Mouse (Mus musculus): ENCODE measurements around the gene Ctnnd1. TPM values are rescaled to one million over a fixed set of nuclear protein-coding genes. Genes with fewer than 3 reads are reported as not detected.

The Ctnnd1 gene
- total and polyA plus RNA-seq, 2 experiments from 2014 or later = 13.7 to 81.1 TPM

- Histone ChIP-seq H3K27me3 (ENCODE audit: insufficient read depth, low read length) (no peaks in the 10 kb centered on the region), H3K9me3 (ENCODE audit: low read length) (no peaks in the 10 kb centered on the region), H3K4me3 (ENCODE audit: low read depth, low read length) (no peak overlapping the region), H3K4me2 (ENCODE audit: low read depth, low read length, poor library complexity, severe bottlenecking) (no peak overlapping the region), H3K36me3 (ENCODE audit: insufficient read depth, low read length) (no peaks in the 10 kb centered on the region), H3K4me1 (ENCODE audit: insufficient read depth, low read length) (0 out of 2 replicates have a peak, but pooled peaks cover 7% of the 10 kb centered on the region), H3K27ac (ENCODE audit: low read depth, low read length) (0 out of 2 replicates have a peak overlapping the region, but pooled peaks have one; percentile 48), H3K9ac (replicated peaks; ENCODE audit: low read length, poor library complexity, severe bottlenecking) (no peak overlapping the region)
- no peak for TF ChIP-seq CTCF (IDR thresholded peaks at IDR 0.05)
- ATAC-seq (ENCODE audit: low FRiP score) = no peak
- DNase-seq (ENCODE audit: low spot score) = no peak
- WGBS = 65% methylated on average over 5 of the region's 5 CpGs
These were observed 11.9 kb downstream of the Ctnnd1 start for GRCm38 (mm10) chr2:84638428-84639220.

- DNase-seq (ENCODE audit: low spot score) = no peak
- no peak for TF ChIP-seq CTCF (IDR thresholded peaks at IDR 0.05)
- H3K27me3 ChIP-seq (ENCODE audit: insufficient read depth, low read length) = no peaks in the 10 kb centered on the region
- no peak for ATAC-seq (ENCODE audit: low FRiP score)
- H3K4me1 ChIP-seq (ENCODE audit: insufficient read depth, low read length) = 0 out of 2 replicates have a peak, but pooled peaks cover 7% of the 10 kb centered on the region
- WGBS = 34% methylated on average over 7 of the region's 7 CpGs
- peak overlapping the region; percentile 48 for H3K27ac ChIP-seq (ENCODE audit: low read depth, low read length)
- no peak overlapping the region for H3K4me2 ChIP-seq (ENCODE audit: low read depth, low read length, poor library complexity, severe bottlenecking)
- H3K9me3 ChIP-seq (ENCODE audit: low read length) = no peaks in the 10 kb centered on the region
- no peaks in the 10 kb centered on the region for H3K36me3 ChIP-seq (ENCODE audit: insufficient read depth, low read length)
- no peak overlapping the region for H3K4me3 ChIP-seq (ENCODE audit: low read depth, low read length)
- H3K9ac ChIP-seq (replicated peaks; ENCODE audit: low read length, poor library complexity, severe bottlenecking) = no peak overlapping the region
These were observed 13.0 kb downstream of the Ctnnd1 start for GRCm38 (mm10) chr2:84637452-84638165.

- no peak for TF ChIP-seq CTCF (IDR thresholded peaks at IDR 0.05)
- Histone ChIP-seq H3K4me2 (ENCODE audit: low read depth, low read length, poor library complexity, severe bottlenecking) (0 out of 2 replicates have a peak overlapping the region, but pooled peaks have one; percentile 6), H3K27me3 (ENCODE audit: insufficient read depth, low read length) (no peaks in the 10 kb centered on the region), H3K9me3 (ENCODE audit: low read length) (no peaks in the 10 kb centered on the region), H3K9ac (replicated peaks; ENCODE audit: low read length, poor library complexity, severe bottlenecking) (no peak overlapping the region), H3K4me1 (ENCODE audit: insufficient read depth, low read length) (0 out of 2 replicates have a peak, but pooled peaks cover 7% of the 10 kb centered on the region), H3K36me3 (ENCODE audit: insufficient read depth, low read length) (no peaks in the 10 kb centered on the region), H3K27ac (ENCODE audit: low read depth, low read length) (peak overlapping the region; percentile 80), H3K4me3 (ENCODE audit: low read depth, low read length) (no peak overlapping the region)
- 22% methylated on average over 8 of the region's 8 CpGs for WGBS
- ATAC-seq (ENCODE audit: low FRiP score) (no peak), DNase-seq (ENCODE audit: low spot score) (no peak)
These were observed 14.3 kb downstream of the Ctnnd1 start for GRCm38 (mm10) chr2:84636231-84636741.

GRCm38 (mm10) chr2:84635611-84636010 is 15.0 kb downstream of the Ctnnd1 start:
- H3K4me3 ChIP-seq (ENCODE audit: low read depth, low read length) = no peak overlapping the region
- no peaks in the 10 kb centered on the region for H3K36me3 ChIP-seq (ENCODE audit: insufficient read depth, low read length)
- peak overlapping the region; percentile 80 for H3K27ac ChIP-seq (ENCODE audit: low read depth, low read length)
- no peaks in the 10 kb centered on the region for H3K9me3 ChIP-seq (ENCODE audit: low read length)
- 0 out of 2 replicates have a peak, but pooled peaks cover 7% of the 10 kb centered on the region for H3K4me1 ChIP-seq (ENCODE audit: insufficient read depth, low read length)
- peak; percentile 88 for ATAC-seq (ENCODE audit: low FRiP score)
- TF ChIP-seq CTCF (IDR thresholded peaks at IDR 0.05) = no peak
- H3K27me3 ChIP-seq (ENCODE audit: insufficient read depth, low read length) = no peaks in the 10 kb centered on the region
- H3K9ac ChIP-seq (replicated peaks; ENCODE audit: low read length, poor library complexity, severe bottlenecking) = no peak overlapping the region
- peak; percentile 90 for DNase-seq (ENCODE audit: low spot score)
- peak overlapping the region; percentile 5; the same call in 1 of the 2 replicates for H3K4me2 ChIP-seq (ENCODE audit: low read depth, low read length, poor library complexity, severe bottlenecking)
- WGBS = 4% methylated on average over 2 of the region's 2 CpGs

- no peak for TF ChIP-seq CTCF (IDR thresholded peaks at IDR 0.05)
- H3K9ac ChIP-seq (replicated peaks; ENCODE audit: low read length, poor library complexity, severe bottlenecking) = no peak overlapping the region
- no peaks in the 10 kb centered on the region for H3K36me3 ChIP-seq (ENCODE audit: insufficient read depth, low read length)
- no peaks in the 10 kb centered on the region for H3K9me3 ChIP-seq (ENCODE audit: low read length)
- peak overlapping the region; percentile 5; the same call in 1 of the 2 replicates for H3K4me2 ChIP-seq (ENCODE audit: low read depth, low read length, poor library complexity, severe bottlenecking)
- ATAC-seq (ENCODE audit: low FRiP score) = 0 out of 2 replicates have a peak, but pooled peaks have one; percentile 20
- H3K4me3 ChIP-seq (ENCODE audit: low read depth, low read length) = no peak overlapping the region
- H3K27ac ChIP-seq (ENCODE audit: low read depth, low read length) = peak overlapping the region; percentile 80
- peak; percentile 30 for DNase-seq (ENCODE audit: low spot score)
- WGBS = 20% methylated on average over 4 of the region's 4 CpGs
- H3K27me3 ChIP-seq (ENCODE audit: insufficient read depth, low read length) = no peaks in the 10 kb centered on the region
- 0 out of 2 replicates have a peak, but pooled peaks cover 7% of the 10 kb centered on the region for H3K4me1 ChIP-seq (ENCODE audit: insufficient read depth, low read length)
These were observed 15.6 kb downstream of the Ctnnd1 start for GRCm38 (mm10) chr2:84634934-84635482.

Measured in midbrain, postnatal 0 days (tissue).